8 mouse cellular contexts compared by ENCODE assay signal in the genomic region with DNA sequence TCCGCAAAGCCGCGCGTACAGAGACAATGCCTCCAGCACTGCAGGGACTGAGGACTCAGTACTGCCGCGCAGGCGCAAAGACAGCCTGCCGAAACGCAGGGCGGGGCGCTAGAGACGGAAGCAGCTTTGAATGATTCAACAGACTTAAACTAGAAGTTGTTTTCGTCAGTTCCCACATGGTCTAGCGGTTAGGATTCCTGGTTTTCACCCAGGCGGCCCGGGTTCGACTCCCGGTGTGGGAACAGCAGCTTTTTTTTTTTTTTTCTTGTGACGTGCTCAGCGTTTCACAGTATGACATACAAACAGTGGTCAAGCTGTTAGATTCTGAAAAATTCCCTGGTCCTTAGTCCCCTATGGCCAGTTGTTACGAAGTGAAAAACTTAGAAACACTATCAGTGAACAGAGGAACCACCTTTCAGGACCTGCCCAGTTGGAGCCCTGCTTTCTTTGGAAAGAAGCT.
DNase-seq lines count a peak whose midpoint lies in the region; ATAC-seq and TF ChIP-seq lines count a peak whose summit lies in the region.

No protein-coding gene starts in this region.

- H3K4me1 ChIP-seq in embryonic facial prominence, embryonic 12.5 days, result no peaks in the 10 kb centered on the region
- H3K4me1 ChIP-seq in intestine, postnatal 0 days (replicated peaks; ENCODE audit: control insufficient read depth, insufficient read depth, low read length), result no peaks in the 10 kb centered on the region
- peaks cover 15% of the 10 kb centered on the region for H3K4me1 ChIP-seq in midbrain, embryonic 10.5 days

- peak; percentile 97 for ATAC-seq in embryonic facial prominence, embryonic 12.5 days (ENCODE audit: insufficient number of reproducible peaks, insufficient read depth, low FRiP score, low TSS enrichment)
- ATAC-seq in granulocyte monocyte progenitor cell, adult 5-6 weeks (replicated peaks; ENCODE audit: poor library complexity, severe bottlenecking), result peak; percentile 91
- peak; percentile 99 for ATAC-seq in intestine, postnatal 0 days

- no peaks in the 10 kb centered on the region for H3K27me3 ChIP-seq in embryonic facial prominence, embryonic 12.5 days
- no peaks in the 10 kb centered on the region for H3K27me3 ChIP-seq in intestine, postnatal 0 days (replicated peaks; ENCODE audit: control insufficient read depth, insufficient read depth, low read length)
- H3K27me3 ChIP-seq in midbrain, embryonic 10.5 days (ENCODE audit: low read depth, poor library complexity, severe bottlenecking), result no peaks in the 10 kb centered on the region

- H3K9me3 ChIP-seq in embryonic facial prominence, embryonic 12.5 days, result no peaks in the 10 kb centered on the region
- H3K9me3 ChIP-seq in intestine, postnatal 0 days (ENCODE audit: control insufficient read depth), result no peaks in the 10 kb centered on the region
- H3K9me3 ChIP-seq in midbrain, embryonic 10.5 days (replicated peaks), result no peaks in the 10 kb centered on the region

- peak overlapping the region; percentile 92 for H3K27ac ChIP-seq in embryonic facial prominence, embryonic 12.5 days
- H3K27ac ChIP-seq in intestine, postnatal 0 days (ENCODE audit: low read depth, low read length), result peak overlapping the region; percentile 42; the same call in 1 of the 2 replicates
- peak overlapping the region; percentile 93 for H3K27ac ChIP-seq in midbrain, embryonic 10.5 days (replicated peaks)

- peak overlapping the region; percentile 55 for H3K4me2 ChIP-seq in embryonic facial prominence, embryonic 12.5 days (replicated peaks)
- H3K4me2 ChIP-seq in intestine, postnatal 0 days (replicated peaks; ENCODE audit: low read depth), result peak overlapping the region; percentile 68

- intact Hi-C loops in left cerebral cortex, postnatal 36 days (cut with DNase I), result loop anchor here (5.0 to 10.0 kb wide), 3 partner anchors 683 to 894 kb away; a partner anchor contains a TSS

- TF ChIP-seq CTCF in intestine, postnatal 0 days (IDR thresholded peaks at IDR 0.05; ENCODE audit: low read depth), result peak; percentile 26; the same call in 1 of the 2 replicates

- WGBS in embryonic facial prominence, embryonic 12.5 days, result under 1% methylated on average over 21 of the region's 21 CpGs
- under 1% methylated on average over 21 of the region's 21 CpGs for WGBS in intestine, postnatal 0 days
- under 1% methylated on average over 21 of the region's 21 CpGs for whole genome bisulfite sequencing in midbrain, embryonic 10.5 days

- H3K36me3 ChIP-seq in embryonic facial prominence, embryonic 12.5 days, result no peaks in the 10 kb centered on the region
- no peaks in the 10 kb centered on the region for H3K36me3 ChIP-seq in intestine, postnatal 0 days (ENCODE audit: control insufficient read depth, insufficient read depth)
- H3K36me3 ChIP-seq in midbrain, embryonic 10.5 days, result no peaks in the 10 kb centered on the region

- DNase-seq in adrenal gland, postnatal 36 days, result peak; percentile 94 to 95
- DNase-seq in left cerebral cortex, postnatal 36 days (ENCODE audit: low spot score in 2 of 2), result peak; percentile 95 to 96
- DNase-seq in midbrain, embryonic 10.5 days (ENCODE audit: low spot score), result peak; percentile 95
- peak; percentile 91 to 94 for DNase-seq in right cerebral cortex, postnatal 36 days (ENCODE audit: low spot score in 2 of 2)
- peak; percentile 88 to 89 for DNase-seq in urinary bladder, postnatal 4 days (ENCODE audit: low spot score in 2 of 2)

- H3K4me3 ChIP-seq in embryonic facial prominence, embryonic 12.5 days, result peak overlapping the region; percentile 47
- peak overlapping the region; percentile 51 for H3K4me3 ChIP-seq in intestine, postnatal 0 days (ENCODE audit: low read depth, low read length)
- H3K4me3 ChIP-seq in midbrain, embryonic 10.5 days, result peak overlapping the region; percentile 58

- peak overlapping the region; percentile 46 for H3K9ac ChIP-seq in embryonic facial prominence, embryonic 12.5 days
- H3K9ac ChIP-seq in intestine, postnatal 0 days (ENCODE audit: low read depth, low read length), result peak overlapping the region; percentile 32; the same call in 1 of the 2 replicates

Comparison
In these comparisons a context has a peak if more than half of its experiments do, and no peak if none do; other contexts are left out.
1. Peak in every context shown above with its lines: DNase-seq, ATAC-seq, H3K4me3 ChIP-seq and H3K27ac ChIP-seq.
2. H3K27ac ChIP-seq: peak in every context shown above with its lines; median percentile 93 in midbrain, embryonic 10.5 days; 92 in embryonic facial prominence, embryonic 12.5 days; 42 in intestine, postnatal 0 days.